Mouse (Mus musculus): ENCODE results near the gene Qsox1. TPM values are rescaled to one million over a fixed set of nuclear protein-coding genes. Genes with fewer than 3 reads are reported as not detected.

Qsox1 gene
- polyA plus RNA-seq, 1 experiment from 2014 or later = 19.7 TPM

DNA sequence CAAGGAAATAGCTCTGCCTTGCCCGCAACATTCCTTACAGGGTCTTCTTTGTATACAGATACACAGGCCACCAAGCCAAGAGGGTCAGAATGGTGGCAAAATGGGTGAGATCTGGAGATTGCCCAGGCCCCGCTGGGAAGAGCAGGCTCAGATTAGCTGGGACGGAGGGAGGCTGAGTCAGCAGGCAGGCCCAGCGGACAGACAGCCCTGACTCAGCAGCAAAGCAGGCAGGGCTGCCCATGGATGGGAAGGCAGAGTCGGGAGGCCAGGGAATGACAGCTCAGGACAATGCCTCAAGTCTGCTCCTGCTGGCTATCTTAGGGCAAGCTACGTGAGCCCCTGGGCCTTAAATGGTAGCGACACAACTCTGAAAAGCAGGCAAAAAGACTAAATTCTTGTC, 26.8 kb downstream of the Qsox1 start:
- peaks cover 70% of the 10 kb centered on the region for H3K36me3 ChIP-seq (ENCODE audit: insufficient read depth)
- ATAC-seq (ENCODE audit: insufficient read depth) (no peak), DNase-seq (no peak)
- no peaks in the 10 kb centered on the region for H3K9me3 ChIP-seq (ENCODE audit: low read depth, low read length)
- H3K4me2 ChIP-seq = no peak overlapping the region
- 67% methylated on average over 7 of the region's 7 CpGs for WGBS
- TF ChIP-seq CTCF (IDR thresholded peaks at IDR 0.05; ENCODE audit: low read depth) = no peak
- H3K4me3 ChIP-seq (ENCODE audit: low read depth, low read length) = no peak overlapping the region
- H3K9ac ChIP-seq = no peak overlapping the region
- 0 out of 2 replicates have a peak, but pooled peaks cover 5% of the 10 kb centered on the region for H3K4me1 ChIP-seq (ENCODE audit: insufficient read depth)
- H3K27me3 ChIP-seq (ENCODE audit: insufficient read depth, low read length) = no peaks in the 10 kb centered on the region
- H3K27ac ChIP-seq (ENCODE audit: low read depth) = no peak overlapping the region

GRCm38 (mm10) chr1:155784343-155785205, 28.1 kb downstream of the Qsox1 start:
- H3K27me3 ChIP-seq (ENCODE audit: insufficient read depth, low read length) = no peaks in the 10 kb centered on the region
- 0 out of 2 replicates have a peak, but pooled peaks cover 5% of the 10 kb centered on the region for H3K4me1 ChIP-seq (ENCODE audit: insufficient read depth)
- no peak overlapping the region for H3K4me2 ChIP-seq
- peak; percentile 65 for ATAC-seq (ENCODE audit: insufficient read depth)
- H3K4me3 ChIP-seq (ENCODE audit: low read depth, low read length) = no peak overlapping the region
- WGBS = 27% methylated on average over 19 of the region's 19 CpGs
- H3K27ac ChIP-seq (ENCODE audit: low read depth) = no peak overlapping the region
- peak; percentile 83 for TF ChIP-seq CTCF (IDR thresholded peaks at IDR 0.05; ENCODE audit: low read depth)
- H3K36me3 ChIP-seq (ENCODE audit: insufficient read depth) = peaks cover 67% of the 10 kb centered on the region
- peak; percentile 79 for DNase-seq
- no peaks in the 10 kb centered on the region for H3K9me3 ChIP-seq (ENCODE audit: low read depth, low read length)
- H3K9ac ChIP-seq = no peak overlapping the region

- no peak for TF ChIP-seq CTCF (IDR thresholded peaks at IDR 0.05; ENCODE audit: low read depth)
- Histone ChIP-seq H3K9ac (no peak overlapping the region), H3K4me1 (ENCODE audit: insufficient read depth) (0 out of 2 replicates have a peak, but pooled peaks cover 5% of the 10 kb centered on the region), H3K36me3 (ENCODE audit: insufficient read depth) (peaks cover 58% of the 10 kb centered on the region), H3K4me3 (ENCODE audit: low read depth, low read length) (no peak overlapping the region), H3K9me3 (ENCODE audit: low read depth, low read length) (no peaks in the 10 kb centered on the region), H3K27me3 (ENCODE audit: insufficient read depth, low read length) (no peaks in the 10 kb centered on the region), H3K27ac (ENCODE audit: low read depth) (no peak overlapping the region), H3K4me2 (no peak overlapping the region)
- no peak for ATAC-seq (ENCODE audit: insufficient read depth)
- DNase-seq = no peak
- WGBS = 72% methylated on average over 5 of the region's 5 CpGs
Measured at GRCm38 (mm10) chr1:155782382-155782781, 30.3 kb downstream of the Qsox1 start.

DNA sequence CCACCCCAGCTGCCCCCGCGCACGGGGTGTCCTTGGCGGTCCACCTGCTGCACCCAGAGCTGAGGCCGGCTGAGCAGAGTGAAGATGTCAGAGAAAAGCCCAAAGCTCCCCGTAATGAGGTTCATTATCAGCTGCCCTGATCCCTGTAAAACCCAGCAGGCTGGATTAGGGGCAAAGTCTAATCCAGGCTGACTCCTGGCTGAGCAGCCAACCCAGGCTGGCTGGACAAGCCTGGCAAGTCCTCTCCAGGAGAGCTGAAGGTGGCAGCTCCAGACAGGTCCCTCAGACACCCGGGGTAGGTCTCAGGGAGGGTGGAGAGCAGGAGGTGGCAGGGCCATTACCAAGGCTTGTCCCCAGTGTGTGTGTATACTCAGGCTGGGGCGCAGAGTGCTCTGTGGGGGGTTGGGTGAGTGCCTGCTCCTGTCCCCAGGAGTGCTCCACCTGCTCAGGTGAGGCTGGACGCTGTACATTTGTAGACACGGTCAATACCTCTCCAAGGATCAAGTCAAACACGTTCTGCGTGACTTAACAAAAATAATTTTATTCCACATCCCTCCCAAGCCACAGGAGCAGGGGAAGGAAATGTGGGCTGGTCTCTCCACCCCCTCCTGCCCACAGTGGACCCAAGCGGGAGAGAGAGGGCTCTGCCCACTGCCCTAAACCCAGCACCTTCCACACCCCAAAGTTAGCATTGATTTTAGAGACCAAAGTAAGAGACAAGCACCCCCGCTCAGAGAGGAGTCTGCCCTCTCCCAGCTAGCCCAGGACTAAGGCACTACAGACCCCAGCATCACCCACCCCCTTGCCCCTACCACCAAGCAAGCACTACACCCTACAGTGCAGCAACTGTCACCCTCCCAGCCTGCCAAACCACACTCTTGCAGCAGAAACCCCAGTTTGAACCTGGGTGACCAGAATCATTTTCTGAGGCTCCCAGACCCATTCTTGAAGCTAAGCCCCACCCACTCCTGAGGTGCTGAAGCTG, 34.8 kb downstream of the Qsox1 start:
- no peak for ATAC-seq (ENCODE audit: insufficient read depth)
- Histone ChIP-seq H3K9me3 (ENCODE audit: low read depth, low read length) (no peaks in the 10 kb centered on the region), H3K27ac (ENCODE audit: low read depth) (no peak overlapping the region), H3K9ac (no peak overlapping the region), H3K4me1 (ENCODE audit: insufficient read depth) (no peaks in the 10 kb centered on the region), H3K27me3 (ENCODE audit: insufficient read depth, low read length) (no peaks in the 10 kb centered on the region), H3K4me3 (ENCODE audit: low read depth, low read length) (no peak overlapping the region), H3K4me2 (no peak overlapping the region), H3K36me3 (ENCODE audit: insufficient read depth) (peaks cover 33% of the 10 kb centered on the region)
- DNase-seq = no peak
- no peak for TF ChIP-seq CTCF (IDR thresholded peaks at IDR 0.05; ENCODE audit: low read depth)
- 65% methylated on average over 14 of the region's 14 CpGs for WGBS

- Histone ChIP-seq H3K27ac (ENCODE audit: low read depth) (no peak overlapping the region), H3K9ac (no peak overlapping the region), H3K9me3 (ENCODE audit: low read depth, low read length) (no peaks in the 10 kb centered on the region), H3K4me2 (no peak overlapping the region), H3K27me3 (ENCODE audit: insufficient read depth, low read length) (no peaks in the 10 kb centered on the region), H3K4me3 (ENCODE audit: low read depth, low read length) (no peak overlapping the region), H3K4me1 (ENCODE audit: insufficient read depth) (no peaks in the 10 kb centered on the region), H3K36me3 (ENCODE audit: insufficient read depth) (no peaks in the 10 kb centered on the region)
- no peak for TF ChIP-seq CTCF (IDR thresholded peaks at IDR 0.05; ENCODE audit: low read depth)
- WGBS = 78% methylated on average over 12 of the region's 12 CpGs
- ATAC-seq (ENCODE audit: insufficient read depth) (no peak), DNase-seq (no peak)
Measured at GRCm38 (mm10) chr1:155759167-155759566, 53.5 kb downstream of the Qsox1 start.

DNA sequence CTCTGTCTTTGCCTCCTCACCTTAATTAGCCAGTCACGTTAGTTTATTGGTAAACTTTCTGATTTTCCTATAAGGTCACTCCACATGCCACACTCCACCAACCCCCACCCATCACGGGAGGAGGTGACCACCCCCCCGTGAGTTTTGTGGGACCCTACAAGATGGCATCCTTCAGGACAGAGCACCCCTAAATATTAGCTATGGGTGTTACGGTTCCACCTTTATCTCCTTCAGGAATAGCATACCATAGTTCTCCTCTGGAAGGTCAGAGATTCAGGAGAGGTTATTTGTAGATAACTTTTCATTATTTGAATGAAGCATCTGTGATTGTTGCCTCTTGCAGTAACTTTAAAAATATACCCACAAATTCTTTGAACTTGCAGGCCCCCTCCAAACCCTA, 54.0 kb downstream of the Qsox1 start:
- Histone ChIP-seq H3K36me3 (ENCODE audit: insufficient read depth) (no peaks in the 10 kb centered on the region), H3K27ac (ENCODE audit: low read depth) (no peak overlapping the region)
- TF ChIP-seq CTCF (IDR thresholded peaks at IDR 0.05; ENCODE audit: low read depth) = no peak

More for the DNA sequence above, 54.0 kb downstream of the Qsox1 start:
- Histone ChIP-seq H3K9ac (no peak overlapping the region), H3K4me1 (ENCODE audit: insufficient read depth) (no peaks in the 10 kb centered on the region), H3K4me2 (no peak overlapping the region), H3K27me3 (ENCODE audit: insufficient read depth, low read length) (0 out of 2 replicates have a peak, but pooled peaks cover 3% of the 10 kb centered on the region), H3K4me3 (ENCODE audit: low read depth, low read length) (no peak overlapping the region), H3K9me3 (ENCODE audit: low read depth, low read length) (no peaks in the 10 kb centered on the region)
- ATAC-seq (ENCODE audit: insufficient read depth) (no peak), DNase-seq (no peak)
- WGBS = 86% methylated on average over 4 of the region's 4 CpGs

All from lung, embryonic 14.5 days (tissue).